Mouse (Mus musculus) kidney, postnatal 0 days (tissue): ENCODE measurements at regions not wholly inside any gene's neighbourhood (a gene's known extent, or its start where the extent isn't known, plus 50 kb on each side); places are given as distances from the start of the nearest gene placed in this dataset.

Experiments
- ATAC-seq: fragments of 200-750 bp; cut with Nextera tagmentation; replicated peaks from 2 replicates; pipeline ENCODE4 v1.8.0; 2017; ENCODE audit warnings: low read depth, moderate number of reproducible peaks, moderate TSS enrichment, moderate library complexity; ENCODE audit not compliant: low FRiP score
- DNase-seq: peaks from one replicate; pipeline ENCODE4 v3.0.0-alpha.2; 2016; ENCODE audit warnings: low spot score
- H3K27ac ChIP-seq: fragments of 300-500 bp; sonication (generic); 2 replicates; pipeline ENCODE4 v1.5.1; 2014; ENCODE audit warnings: mild to moderate bottlenecking
- H3K27me3 ChIP-seq: fragments of 300-500 bp; sonication (generic); 2 replicates; pipeline ENCODE4 v1.6.1; 2014; ENCODE audit warnings: low read length, mixed read lengths; ENCODE audit not compliant: insufficient read depth
- H3K36me3 ChIP-seq: fragments of 300-500 bp; sonication (generic); 2 replicates; pipeline ENCODE4 v1.6.1; 2014; ENCODE audit warnings: low read length, mixed read lengths; ENCODE audit not compliant: insufficient read depth
- H3K4me1 ChIP-seq: fragments of 300-500 bp; sonication (generic); replicated peaks from 2 replicates; pipeline ENCODE4 v1.6.1; 2014; ENCODE audit warnings: antibody characterized with exemption, low read length, mixed read lengths; ENCODE audit not compliant: insufficient read depth
- H3K4me2 ChIP-seq: fragments of 300-500 bp; sonication (generic); 2 replicates; pipeline ENCODE4 v1.6.1; 2014; ENCODE audit warnings: mild to moderate bottlenecking, low read length, moderate library complexity, mixed read lengths
- H3K4me3 ChIP-seq: fragments of 300-500 bp; sonication (generic); replicated peaks from 2 replicates; pipeline ENCODE4 v1.5.1; 2014; ENCODE audit warnings: low read depth, low read length
- H3K9ac ChIP-seq: fragments of 300-500 bp; sonication (generic); 2 replicates; pipeline ENCODE4 v1.6.1; 2014; ENCODE audit warnings: low read depth, low read length
- H3K9me3 ChIP-seq: fragments of 300-500 bp; sonication (generic); replicated peaks from 2 replicates; pipeline ENCODE4 v1.6.1; 2016; ENCODE audit warnings: low read length, inconsistent platforms, mixed read lengths
- CTCF ChIP-seq: IDR thresholded peaks from 2 replicates; pipeline ENCODE4 v1.5.1; 2016; ENCODE audit warnings: antibody characterized with exemption, low read depth, mild to moderate bottlenecking, moderate library complexity
- WGBS: fragments of 180-500 bp; shearing (Covaris S2); extraction: QIAGEN DNeasy Blood & Tissue Kit; methylation state at CpG from one replicate; pipeline ENCODE4 v1.1.7; 2014; 5-methylcytosine and 5-hydroxymethylcytosine counted together

GRCm38 (mm10) chr4:106246695-106247094 is 69.3 kb upstream of the Usp24 start:
- ATAC-seq (no peak), DNase-seq (no peak)
- TF ChIP-seq CTCF: peak; percentile 27; the same call in 1 of the 2 replicates
- H3K27ac ChIP-seq: no peak overlapping the region
- 78% methylated on average over 2 of the region's 2 CpGs for WGBS
- H3K9ac ChIP-seq: no peak overlapping the region
- no peak overlapping the region for H3K4me2 ChIP-seq
- no peaks in the 10 kb centered on the region for H3K9me3 ChIP-seq
- H3K27me3 ChIP-seq: no peaks in the 10 kb centered on the region
- no peak overlapping the region for H3K4me3 ChIP-seq
- H3K36me3 ChIP-seq: no peaks in the 10 kb centered on the region
- H3K4me1 ChIP-seq: 0 out of 2 replicates have a peak, but pooled peaks cover 4% of the 10 kb centered on the region

- no peaks in the 10 kb centered on the region for H3K27me3 ChIP-seq
- WGBS: 92% methylated on average over 5 of the region's 5 CpGs
- H3K27ac ChIP-seq: no peak overlapping the region
- H3K4me2 ChIP-seq: no peak overlapping the region
- no peak for TF ChIP-seq CTCF
- H3K4me3 ChIP-seq: no peak overlapping the region
- H3K36me3 ChIP-seq: no peaks in the 10 kb centered on the region
- H3K4me1 ChIP-seq: 0 out of 2 replicates have a peak, but pooled peaks cover 4% of the 10 kb centered on the region
- no peaks in the 10 kb centered on the region for H3K9me3 ChIP-seq
- no peak for ATAC-seq
- no peak overlapping the region for H3K9ac ChIP-seq
- DNase-seq: no peak
Observed at GRCm38 (mm10) chr4:106247398-106247797, 68.6 kb upstream of the Usp24 start.

DNA sequence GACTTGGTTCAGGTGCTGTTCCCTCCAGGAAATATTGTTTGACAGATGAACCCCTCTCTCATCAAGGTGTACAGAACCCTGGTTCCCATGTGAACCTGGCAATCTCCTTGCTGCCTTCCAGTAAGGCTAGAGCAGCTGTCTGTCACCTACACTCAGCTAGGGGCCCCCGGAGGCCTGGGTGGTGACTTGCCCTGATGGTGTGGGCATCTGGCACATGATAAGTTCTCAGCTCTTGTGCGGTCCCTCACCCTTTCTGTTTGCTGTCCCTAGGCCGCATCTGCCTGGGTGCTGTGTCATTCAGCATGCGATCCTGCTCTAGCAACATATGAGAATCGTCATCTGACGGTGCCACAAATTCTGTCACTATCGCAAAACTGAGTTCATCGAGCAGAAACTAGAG is 67.7 kb upstream of the Usp24 start:
- Histone ChIP-seq H3K4me2 (no peak overlapping the region), H3K27ac (no peak overlapping the region), H3K9me3 (no peaks in the 10 kb centered on the region), H3K9ac (no peak overlapping the region), H3K36me3 (no peaks in the 10 kb centered on the region), H3K27me3 (no peaks in the 10 kb centered on the region), H3K4me1 (0 out of 2 replicates have a peak, but pooled peaks cover 4% of the 10 kb centered on the region), H3K4me3 (no peak overlapping the region)
- DNase-seq (no peak), ATAC-seq (no peak)
- 91% methylated on average over 8 of the region's 8 CpGs for WGBS
- no peak for TF ChIP-seq CTCF

- Histone ChIP-seq H3K4me1 (0 out of 2 replicates have a peak, but pooled peaks cover 4% of the 10 kb centered on the region), H3K4me3 (no peak overlapping the region), H3K27me3 (no peaks in the 10 kb centered on the region), H3K27ac (no peak overlapping the region), H3K9me3 (no peaks in the 10 kb centered on the region), H3K36me3 (no peaks in the 10 kb centered on the region), H3K4me2 (no peak overlapping the region), H3K9ac (no peak overlapping the region)
- no peak for ATAC-seq
- 75% methylated on average over 7 of the region's 7 CpGs for WGBS
- peak; percentile 45 for TF ChIP-seq CTCF
- DNase-seq: no peak
Observed at GRCm38 (mm10) chr4:106249028-106249782, 66.8 kb upstream of the Usp24 start.

- no peak for ATAC-seq
- no peak for TF ChIP-seq CTCF
- H3K9ac ChIP-seq: no peak overlapping the region
- H3K4me2 ChIP-seq: no peak overlapping the region
- H3K36me3 ChIP-seq: no peaks in the 10 kb centered on the region
- no peak overlapping the region for H3K27ac ChIP-seq
- 0 out of 2 replicates have a peak, but pooled peaks cover 3% of the 10 kb centered on the region for H3K4me1 ChIP-seq
- no peaks in the 10 kb centered on the region for H3K27me3 ChIP-seq
- H3K9me3 ChIP-seq: no peaks in the 10 kb centered on the region
- DNase-seq: no peak
- H3K4me3 ChIP-seq: no peak overlapping the region
- WGBS: 87% methylated on average over 2 of the region's 2 CpGs
Observed at GRCm38 (mm10) chr4:106250048-106250447, 66.0 kb upstream of the Usp24 start.

DNA sequence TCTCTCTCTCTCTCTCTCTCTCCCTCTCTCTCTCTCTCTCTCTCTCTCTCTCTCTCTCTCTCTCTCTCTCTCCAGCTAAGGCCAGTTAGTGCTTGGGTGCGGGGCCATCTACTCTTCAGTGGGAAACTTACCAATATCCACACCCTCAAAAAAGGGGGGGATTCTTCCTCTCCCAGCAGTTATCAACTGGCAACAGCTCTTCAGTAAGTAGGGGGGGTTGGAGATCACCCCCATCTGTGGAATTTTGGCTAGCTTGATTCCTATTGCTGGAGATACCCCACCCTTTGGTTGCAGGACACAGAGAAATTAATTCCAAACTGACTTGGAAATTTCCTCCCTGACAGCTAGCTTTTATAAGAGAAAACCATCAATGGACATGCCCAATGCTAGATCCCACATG is 64.6 kb upstream of the Usp24 start:
- Histone ChIP-seq H3K9me3 (no peaks in the 10 kb centered on the region), H3K4me2 (no peak overlapping the region), H3K4me1 (peaks cover 2% of the 10 kb centered on the region; the same call in 1 of the 2 replicates), H3K27ac (no peak overlapping the region), H3K36me3 (no peaks in the 10 kb centered on the region), H3K4me3 (no peak overlapping the region), H3K9ac (no peak overlapping the region), H3K27me3 (no peaks in the 10 kb centered on the region)
- no peak for ATAC-seq
- DNase-seq: no peak
- no peak for TF ChIP-seq CTCF
- WGBS: 93% methylated on average over 1 of the region's 1 CpGs
